Mouse (Mus musculus) cerebellum, postnatal 14 days (tissue): ENCODE measurements around the gene Ctla2b.
"Not testable (repeated sequence)": the region's sequence is repeated elsewhere in the genome, so short reads cannot be mapped to it uniquely, and the experiment has no call there.

Experiments used
- DNase-seq, 2 experiments: peaks; one replicate each; pipeline ENCODE4 v3.0.0; 2021; ENCODE audit warnings: mixed read lengths in 2 of 2

Ctla2b gene

DNA sequence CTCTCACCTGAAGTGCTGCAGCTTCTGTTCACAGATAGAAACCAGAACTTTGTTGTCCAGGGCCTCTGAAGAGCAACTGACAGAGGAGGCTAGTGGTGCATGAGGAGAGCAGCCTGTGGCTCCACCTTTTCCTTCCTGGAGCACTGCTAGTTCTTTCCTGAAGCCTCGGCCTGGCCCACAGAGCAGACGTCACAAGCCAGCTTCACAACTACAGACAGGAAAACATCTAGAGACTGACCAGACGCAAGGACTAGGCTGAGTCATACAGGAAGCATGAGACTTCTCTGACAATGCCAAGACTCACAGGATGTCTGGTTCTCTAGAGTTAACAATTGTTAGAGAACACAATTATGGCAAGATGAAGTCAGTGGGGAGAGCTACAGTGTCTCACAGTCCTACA, at the start of gene Ctla2b:
TSS of gene Ctla2b (minus strand) at position 120 of the 400 bp plus-strand sequence.
- no peak for DNase-seq

- not testable (repeated sequence) for DNase-seq
Measured at GRCm38 (mm10) chr13:60941884-60942283, 44.6 kb upstream of the Ctla2b start, which contains the start of gene Tpbpa. Tpbpa (minus strand) TSS chr13:60941984.

GRCm38 (mm10) chr13:60936500-60936901, 39.3 kb upstream of the Ctla2b start, which contains the start of the genes Gm49391 and Ctla2a:
Gm49391 (minus strand) TSS chr13:60936571.
Ctla2a (minus strand) TSS chr13:60936625.
- DNase-seq: no peak

- not testable (repeated sequence) for DNase-seq
Measured at GRCm38 (mm10) chr13:60935490-60935889, 38.2 kb upstream of the Ctla2b start, which contains the start of gene Gm49393. Gm49393 (minus strand) TSS chr13:60935590.

- DNase-seq: not testable (repeated sequence)
Measured at GRCm38 (mm10) chr13:60904780-60905179, 7.5 kb upstream of the Ctla2b start, which contains the start of gene Tpbpb. Tpbpb (minus strand) TSS chr13:60904880.

DNA sequence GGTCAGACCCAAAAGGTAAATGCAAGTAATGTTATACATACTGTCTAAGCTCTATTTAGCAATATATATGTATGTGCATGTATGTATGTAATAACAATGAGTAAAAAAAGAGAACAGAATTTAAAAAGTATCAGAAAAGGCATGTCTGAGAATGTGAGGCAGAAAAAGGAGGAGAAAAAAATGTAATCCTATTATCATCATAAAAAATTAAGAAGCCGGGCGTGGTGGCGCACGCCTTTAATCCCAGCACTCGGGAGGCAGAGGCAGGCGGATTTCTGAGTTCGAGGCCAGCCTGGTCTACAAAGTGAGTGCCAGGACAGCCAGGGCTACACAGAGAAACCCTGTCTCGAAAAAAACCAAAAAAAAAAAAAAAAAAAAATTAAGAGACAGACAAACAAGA, 453 bp downstream of the Ctla2b start, which contains the start of gene Gm49392:
TSS of gene Gm49392 (minus strand) at position 101 of the 400 bp plus-strand sequence.
- DNase-seq: not testable (repeated sequence)

DNA sequence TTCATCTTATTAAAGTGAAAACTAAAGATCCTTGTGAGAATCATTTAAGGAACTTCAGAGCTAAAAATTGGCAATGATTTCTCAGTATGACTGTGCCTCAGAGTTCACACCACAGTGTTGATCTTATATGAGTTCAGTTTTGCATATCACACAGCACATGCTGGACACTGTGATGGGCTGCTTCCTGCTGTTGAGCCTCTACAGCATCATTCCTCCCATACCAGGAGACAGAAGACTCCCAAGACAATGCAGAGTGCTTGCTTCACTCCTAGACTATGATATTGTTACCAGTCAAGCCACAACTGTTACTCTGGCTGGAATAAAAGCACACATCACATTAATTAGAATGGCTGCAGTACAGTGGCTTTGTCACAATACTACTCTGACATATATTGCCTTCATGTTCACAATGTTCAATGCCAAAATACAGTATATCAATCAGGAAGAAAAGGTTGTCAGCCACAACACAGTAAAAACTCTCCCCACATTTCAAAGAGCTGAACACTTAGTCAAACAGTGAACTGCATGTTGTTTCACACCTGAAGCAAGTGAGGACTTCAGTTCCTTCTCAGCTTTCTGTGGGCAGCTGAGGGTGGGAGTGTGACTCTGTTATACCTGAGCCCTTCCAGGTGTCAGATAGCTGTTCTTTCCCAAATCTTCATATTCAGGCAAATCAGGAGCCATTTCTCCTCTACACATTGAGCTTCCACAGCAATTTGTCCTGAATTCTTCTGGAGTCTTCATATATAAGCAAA, 1.7 kb downstream of the Ctla2b start:
- DNase-seq: no peak

DNA sequence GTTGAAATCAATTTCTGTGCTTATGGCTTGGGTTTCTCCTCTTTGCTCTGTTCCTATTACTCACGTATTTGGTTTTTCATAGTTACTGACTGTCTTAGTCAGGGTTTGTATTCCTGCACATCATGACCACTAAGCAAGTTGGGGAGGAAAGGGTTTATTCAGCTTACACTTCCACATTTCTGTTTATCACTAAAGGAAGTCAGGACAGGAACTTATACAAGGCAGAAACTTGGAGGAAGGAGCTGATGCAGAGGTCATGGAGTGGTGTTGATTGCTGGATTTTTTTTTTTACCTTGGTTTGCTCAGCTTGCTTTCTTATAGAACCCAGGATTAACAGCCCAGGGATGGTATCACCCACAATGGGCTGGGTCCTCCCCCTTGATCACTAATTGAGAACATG, 4.9 kb downstream of the Ctla2b start:
- DNase-seq: no peak

DNA sequence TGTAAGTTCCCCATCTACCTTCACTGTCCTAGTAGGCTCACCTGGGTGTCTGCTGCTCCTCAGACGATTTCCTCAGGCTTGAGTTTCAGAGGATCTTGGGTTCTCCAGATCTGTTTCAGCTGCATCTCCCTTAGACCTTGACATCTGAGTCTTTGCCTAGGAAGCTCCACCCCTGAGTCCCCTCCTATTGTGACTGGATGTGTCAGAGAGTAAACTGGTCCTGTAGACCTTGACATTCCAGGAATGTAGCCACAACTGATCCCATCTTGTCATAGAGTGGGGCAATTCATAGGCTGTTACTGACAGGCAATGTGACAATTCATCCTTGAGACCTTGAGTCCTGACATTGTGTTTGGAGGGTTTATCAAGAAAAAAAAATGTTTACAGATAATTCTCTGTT, 33.0 kb downstream of the Ctla2b start, which contains the start of gene 4930486L24Rik:
TSS of gene 4930486L24Rik (minus strand) at position 195 of the 400 bp plus-strand sequence.
- DNase-seq: no peak

DNA sequence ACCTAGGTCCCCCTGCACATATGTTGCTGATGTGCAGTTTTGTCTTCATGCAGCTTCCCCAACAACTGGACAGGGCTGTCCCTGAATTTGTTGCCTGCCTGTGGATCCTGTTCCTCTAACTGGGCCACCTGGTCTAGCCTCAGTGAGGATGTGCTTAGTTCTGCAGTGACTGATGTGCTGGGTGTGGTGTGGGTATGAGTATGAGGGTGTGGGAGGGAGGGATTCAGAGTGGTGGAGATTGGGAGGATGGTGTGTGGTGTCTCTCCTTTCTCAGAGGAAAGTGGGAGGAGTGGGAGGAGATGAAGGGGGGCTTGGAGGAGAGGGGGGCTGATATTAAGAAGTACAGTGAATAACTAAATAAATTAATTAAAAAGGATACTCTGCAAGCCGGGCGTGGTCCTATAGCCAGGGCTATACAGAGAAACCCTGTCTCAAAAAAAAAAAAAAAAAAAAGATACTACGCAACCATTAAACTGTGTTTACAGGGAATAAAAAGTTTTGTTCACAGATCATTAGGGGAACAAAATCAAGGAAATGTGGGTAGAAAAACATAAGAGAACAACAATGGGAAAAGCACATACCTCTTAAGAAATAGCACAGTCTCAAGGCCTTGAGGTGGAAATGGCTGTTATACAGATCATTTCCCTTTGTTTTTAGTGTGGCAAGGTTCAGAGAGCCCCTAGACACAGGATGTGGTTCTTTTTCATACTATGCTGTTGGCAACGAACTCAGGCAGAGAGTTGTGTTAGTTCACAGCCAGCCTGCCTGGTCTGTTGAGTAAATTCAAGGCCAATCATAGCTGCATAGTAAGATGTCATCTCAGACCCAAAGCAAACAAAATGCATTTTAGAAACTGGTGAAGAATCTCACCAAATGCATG, 48.8 kb downstream of the Ctla2b start:
- DNase-seq: no peak
